Mouse (Mus musculus) spleen, postnatal 10 days (tissue): ENCODE results near the gene Pla2r1.

Source experiments
- DNase-seq, 2 experiments: peaks; one replicate each; pipeline ENCODE4 v3.0.0; 2021 to 2022; ENCODE audit warnings: low spot score in 2 of 2

Pla2r1 gene

DNA sequence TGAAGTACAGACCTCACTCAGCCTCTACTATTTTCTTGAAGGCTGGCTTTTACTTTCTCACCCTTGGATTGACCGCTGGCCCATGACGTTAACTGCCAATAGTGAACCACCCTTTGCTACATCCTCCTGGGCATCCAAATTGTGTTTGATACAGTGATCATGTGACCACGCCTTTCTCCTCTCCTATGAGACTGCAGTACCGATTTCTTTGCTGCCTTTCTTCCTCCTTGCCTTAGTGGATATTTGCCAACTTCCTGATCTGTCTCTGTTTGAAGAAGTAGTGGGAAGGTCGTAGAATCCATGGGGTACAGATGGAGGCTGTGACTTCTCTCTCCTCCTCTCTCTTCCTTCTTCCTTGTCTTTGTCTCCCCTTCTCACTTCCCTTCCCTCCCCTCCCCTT lies 147.7 kb downstream of the Pla2r1 start:
- DNase-seq: no peak

DNA sequence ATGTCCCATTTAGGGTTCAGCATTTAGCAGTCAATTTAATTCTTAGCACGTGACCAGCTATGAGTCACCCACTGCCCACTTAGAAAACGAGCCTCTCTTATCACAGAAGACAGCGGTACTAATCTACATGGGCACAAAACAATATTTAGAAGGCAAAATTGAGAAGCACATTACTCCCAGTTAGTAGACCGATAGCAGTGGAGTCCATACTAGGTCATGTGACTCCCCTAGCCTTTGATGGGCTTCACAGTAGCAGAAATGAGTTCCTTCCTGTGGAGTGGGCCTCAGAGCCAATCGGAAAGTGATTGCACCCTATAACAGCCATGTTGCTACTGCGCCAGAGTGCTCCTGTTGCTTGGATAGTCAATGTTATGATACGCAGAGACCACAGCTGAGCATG lies 148.3 kb downstream of the Pla2r1 start:
- no peak for DNase-seq

DNA sequence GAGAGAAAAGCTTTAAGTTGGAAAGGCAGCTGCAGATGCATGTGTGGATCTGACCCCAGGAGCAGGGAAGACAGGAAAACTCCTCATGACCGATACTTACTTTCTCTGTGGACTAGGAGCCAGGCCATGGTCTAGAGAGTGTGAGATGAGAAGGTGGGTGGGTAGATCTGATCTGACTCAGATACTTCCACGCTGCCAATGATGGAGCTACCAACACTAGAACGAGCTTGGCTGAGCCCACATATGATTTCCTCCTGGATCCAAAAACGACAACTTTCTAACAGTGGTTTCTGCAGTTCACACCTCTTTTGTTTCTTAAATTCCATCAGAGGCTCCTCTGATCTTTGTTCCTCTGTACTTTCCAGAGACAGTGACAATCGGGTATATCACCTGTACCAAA lies 151.4 kb downstream of the Pla2r1 start:
- no peak for DNase-seq

DNA sequence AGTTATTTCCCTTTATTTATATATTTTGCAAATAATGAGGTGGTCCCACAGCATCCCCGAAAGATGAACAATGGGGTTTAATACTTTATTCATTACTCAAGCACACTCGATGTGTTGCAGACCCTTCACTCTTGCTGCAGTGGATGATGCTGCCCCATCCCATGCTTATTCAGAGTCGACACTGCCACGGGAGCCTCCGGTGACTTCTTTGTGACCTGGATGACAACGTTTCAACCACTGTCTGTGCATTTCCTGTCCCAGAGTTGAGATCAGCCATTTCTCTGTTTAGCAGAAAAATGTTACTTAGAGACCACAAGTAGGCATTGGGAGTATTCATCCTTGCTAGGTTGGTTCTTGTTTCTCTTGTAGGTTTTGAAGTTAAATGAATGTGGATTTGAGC lies 159.3 kb downstream of the Pla2r1 start:
- no peak for DNase-seq

DNA sequence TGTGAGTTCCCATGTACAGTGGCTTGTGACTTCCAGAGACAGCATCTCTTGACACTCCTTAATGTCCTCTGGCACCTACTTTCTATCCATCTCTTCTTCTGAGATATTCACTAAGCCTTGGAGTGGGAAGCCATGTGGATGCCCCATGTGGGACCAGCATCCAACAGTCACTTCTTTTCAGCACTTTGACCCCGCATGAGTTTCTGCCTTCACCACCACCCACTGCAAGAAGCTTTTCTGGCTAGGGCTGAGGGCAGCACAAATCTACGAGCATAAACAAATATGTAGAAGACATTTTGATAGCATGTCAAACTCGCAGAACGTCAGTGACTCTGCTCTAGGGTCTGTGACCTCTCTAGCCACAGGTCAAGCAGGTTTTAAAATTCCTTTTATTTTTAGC lies 160.8 kb downstream of the Pla2r1 start:
- DNase-seq: no peak

DNA sequence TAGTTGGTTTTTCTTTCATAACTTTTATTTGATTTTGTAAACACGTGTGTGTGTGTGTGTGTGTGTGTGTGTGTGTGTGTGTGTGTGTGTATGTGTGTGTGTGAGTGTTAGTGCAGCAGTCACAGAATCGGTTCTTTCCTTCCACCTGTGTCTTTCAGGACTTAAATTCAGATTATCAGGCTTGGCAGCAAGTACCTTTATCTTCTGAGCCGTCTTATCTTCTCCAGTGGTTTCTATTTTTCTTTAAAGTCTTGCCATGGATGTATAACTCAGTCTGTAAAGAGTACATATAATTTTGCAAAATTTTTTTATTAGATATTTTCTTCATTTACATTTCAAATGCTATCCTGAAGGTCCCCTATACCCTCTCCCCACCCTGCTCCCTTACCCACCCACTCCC lies 165.7 kb downstream of the Pla2r1 start:
- DNase-seq: no peak

DNA sequence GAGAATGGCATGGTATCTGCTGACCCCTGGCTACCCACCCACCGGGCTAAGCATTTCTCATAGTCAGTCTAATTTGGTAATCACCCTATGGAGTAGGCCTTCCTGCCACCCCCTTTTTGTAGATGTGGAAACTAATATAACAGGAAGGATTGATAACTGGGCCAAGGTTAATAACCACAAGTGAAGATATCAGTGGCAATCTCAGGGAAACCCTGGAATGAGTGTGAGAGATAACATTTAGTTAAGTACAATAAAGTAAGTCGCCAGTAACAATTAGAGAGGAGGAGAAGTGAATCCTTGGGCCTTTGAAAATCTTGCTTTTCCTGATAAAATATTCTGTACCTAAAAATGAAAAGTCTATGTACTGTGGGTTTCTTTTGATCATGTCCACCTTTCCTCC lies 166.3 kb downstream of the Pla2r1 start:
- no peak for DNase-seq

DNA sequence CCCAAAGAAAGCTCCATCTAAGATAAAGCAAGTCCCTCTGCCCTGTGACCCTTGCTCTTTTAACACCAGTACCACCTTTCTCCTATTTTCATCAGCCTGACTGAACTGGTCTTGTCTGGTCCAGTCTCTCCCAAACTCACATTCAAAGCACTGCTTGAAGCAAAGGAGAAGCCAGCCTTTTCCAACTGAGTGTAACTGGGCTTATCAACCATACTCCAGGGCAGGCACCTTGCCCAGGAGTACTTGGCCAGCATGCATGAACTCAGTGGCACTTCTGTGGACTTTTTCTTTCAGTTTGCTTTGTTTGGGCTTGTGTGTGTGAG lies 168.4 kb downstream of the Pla2r1 start:
- DNase-seq: no peak

DNA sequence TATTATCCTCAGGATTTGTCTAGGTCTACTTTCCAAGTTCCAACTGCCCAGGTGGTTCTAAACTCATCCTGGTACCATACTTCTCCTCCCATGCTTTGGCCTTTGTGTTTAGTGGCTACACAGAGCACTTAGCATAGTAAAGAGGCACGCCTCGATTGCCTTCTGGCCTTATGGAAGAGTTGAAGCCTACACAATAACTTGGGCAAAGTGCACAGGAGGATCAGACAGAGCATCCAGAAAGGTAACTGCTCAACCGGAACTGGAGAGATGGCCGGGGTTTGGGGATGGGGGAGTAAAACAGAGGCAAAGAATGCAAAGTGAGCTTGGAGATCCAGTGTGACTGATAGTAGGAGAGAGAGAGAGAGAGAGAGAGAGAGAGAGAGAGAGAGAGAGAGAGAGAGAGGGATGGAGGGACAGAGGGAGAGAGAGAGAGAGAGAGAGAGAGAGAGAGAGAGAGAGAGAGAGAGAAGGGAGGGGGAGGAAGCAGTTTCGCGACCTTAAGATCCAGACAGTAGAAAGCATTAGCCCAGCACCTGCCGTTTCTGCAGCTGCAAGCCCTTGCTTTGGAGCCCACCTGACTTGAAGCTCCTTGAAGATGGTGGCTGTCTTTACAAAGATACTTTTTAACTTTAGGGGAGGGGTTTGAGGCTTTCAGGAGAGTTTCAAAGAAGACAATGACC lies 168.9 kb downstream of the Pla2r1 start:
- DNase-seq: no peak

DNA sequence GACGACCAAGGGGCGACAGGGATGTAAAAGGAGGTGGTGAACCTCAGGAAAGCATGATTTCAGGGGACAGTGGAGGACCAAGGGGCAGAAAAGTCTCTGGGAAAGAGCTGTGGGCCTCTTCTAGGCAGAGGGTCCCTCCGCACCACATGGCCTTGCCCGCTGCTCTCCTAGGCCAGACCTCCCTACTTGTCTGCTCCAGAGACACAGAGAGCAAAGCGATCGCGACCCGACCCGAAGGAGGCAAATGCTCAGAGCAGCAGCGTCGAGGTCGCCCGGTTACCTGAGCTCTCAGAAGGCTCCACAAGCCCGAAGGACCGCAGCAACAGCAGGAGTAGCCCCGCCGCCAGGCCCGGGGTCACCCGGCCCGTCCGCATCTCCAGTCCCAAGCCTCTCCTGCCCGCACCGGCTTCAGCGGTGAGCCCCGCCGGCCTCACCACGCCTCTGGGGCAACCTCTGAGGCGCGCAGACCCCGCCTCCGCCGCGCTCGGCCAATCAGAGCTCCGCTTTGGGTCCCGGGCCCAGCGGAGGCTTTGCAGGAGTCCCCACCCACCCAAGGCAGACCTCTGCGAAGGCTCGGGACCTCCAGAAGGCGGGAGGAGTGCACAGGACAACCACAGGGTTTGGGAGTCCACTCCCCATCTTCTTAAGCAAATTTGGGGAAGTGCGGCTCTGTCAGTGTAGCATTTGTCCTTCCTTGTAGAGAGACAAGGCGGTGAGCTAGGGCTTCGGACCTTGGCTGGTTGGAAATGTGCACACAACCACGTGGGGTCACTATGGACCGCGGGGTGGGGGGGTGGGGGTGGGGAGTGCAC lies 170.0 kb downstream of the Pla2r1 start, which contains the start of gene Ly75:
TSS of gene Ly75 (minus strand) at position 446 of the 812 bp plus-strand sequence.
- DNase-seq: peak; percentile 63 to 80

DNA sequence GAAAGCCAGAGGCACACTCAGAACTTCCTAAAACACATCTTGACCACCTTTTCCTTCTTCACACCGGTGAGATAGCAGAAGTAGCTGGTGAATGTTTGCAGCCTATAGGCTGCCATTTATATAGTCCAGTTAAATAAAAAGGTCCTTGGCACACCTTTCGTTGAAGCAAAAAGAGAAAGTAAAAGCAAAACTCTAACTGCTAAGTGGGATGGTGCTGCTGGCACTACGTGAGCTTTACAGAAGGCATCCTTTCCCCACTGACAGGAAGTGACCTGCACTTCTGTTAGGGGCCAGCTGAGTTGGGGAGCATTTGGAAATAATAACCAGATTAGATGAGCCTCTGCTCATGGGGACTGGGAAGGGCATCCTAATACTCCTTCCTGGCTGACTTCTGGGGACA lies 170.8 kb downstream of the Pla2r1 start:
- no peak for DNase-seq

DNA sequence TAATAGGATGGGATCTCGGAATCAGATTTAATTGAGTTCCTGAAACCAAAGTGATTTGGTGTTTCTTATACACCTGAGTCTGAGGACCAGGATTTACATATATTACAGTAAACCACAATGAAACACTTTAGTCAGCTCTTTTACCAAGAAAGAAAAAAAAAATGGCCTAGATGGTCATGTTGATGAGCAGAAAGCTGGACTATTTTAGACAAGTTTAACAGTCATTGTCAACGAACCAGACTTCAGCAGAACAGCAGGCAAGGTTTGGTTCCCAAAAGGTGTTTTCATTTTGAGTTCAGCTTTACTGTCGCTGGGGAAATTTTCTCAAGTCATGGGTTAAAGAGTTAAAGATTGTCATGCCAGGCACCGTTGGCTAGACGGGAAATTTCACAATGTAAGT lies 175.8 kb downstream of the Pla2r1 start:
- DNase-seq: no peak

DNA sequence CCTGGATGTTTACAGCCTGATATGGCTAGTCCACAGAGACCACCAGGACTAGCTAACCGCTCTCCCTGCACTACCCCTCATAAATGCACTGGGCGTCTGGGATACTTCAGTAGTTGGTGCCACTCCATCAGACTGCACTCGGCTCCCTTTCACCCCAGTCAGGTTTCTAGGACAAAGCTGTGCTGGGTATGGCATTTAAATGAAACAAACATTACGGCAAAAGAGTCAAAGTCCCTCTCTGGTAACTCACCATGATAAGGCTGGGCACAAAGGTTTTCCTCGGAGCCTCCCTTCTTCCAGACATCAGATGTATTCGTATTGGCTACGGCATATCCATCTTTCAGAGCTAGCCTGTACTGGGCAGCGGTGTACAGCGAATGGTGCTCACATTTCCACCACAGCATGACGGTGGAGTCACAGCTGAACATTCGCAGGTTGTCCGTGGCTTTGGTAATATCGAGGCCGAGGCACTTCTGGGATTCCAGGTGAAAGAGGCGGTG lies 177.4 kb downstream of the Pla2r1 start:
- DNase-seq: no peak

DNA sequence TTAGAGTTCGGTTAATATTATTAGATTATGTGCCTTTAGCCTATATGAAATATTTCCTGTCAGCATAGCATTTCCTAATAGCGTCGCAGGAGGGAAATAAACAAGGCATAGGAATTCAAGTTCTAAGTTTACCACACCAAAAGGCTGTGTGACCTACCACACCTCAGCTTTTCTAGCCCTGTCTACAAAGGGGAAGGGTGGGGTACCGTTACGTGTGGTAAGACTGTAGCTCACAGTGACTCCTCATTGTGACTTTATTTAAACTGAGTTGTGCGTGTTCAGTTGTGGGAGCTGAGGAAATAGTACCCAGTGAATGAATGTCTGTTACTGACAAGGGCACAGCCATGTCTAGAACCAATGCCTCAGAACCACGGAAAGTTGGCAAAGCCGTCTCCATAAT lies 178.0 kb downstream of the Pla2r1 start:
- no peak for DNase-seq

DNA sequence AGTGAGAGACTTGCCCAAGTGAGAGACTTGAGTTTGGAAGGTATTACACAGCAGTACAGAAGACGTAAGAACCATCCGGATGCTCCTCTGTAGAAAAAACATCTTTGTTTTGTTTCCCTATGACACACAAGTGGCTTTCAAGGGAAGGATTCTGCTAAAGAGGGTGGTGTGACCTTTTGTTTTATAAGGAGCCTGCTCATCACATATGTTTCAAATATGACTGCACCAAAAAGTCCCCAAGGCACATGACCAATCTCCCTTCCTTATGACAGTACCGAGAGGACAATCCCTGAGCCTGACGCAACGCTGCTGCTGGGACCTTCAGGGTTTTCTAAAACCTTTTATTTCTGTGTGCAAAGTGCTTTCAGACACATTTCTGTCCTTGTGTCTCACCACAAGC lies 182.9 kb downstream of the Pla2r1 start:
- DNase-seq: no peak

DNA sequence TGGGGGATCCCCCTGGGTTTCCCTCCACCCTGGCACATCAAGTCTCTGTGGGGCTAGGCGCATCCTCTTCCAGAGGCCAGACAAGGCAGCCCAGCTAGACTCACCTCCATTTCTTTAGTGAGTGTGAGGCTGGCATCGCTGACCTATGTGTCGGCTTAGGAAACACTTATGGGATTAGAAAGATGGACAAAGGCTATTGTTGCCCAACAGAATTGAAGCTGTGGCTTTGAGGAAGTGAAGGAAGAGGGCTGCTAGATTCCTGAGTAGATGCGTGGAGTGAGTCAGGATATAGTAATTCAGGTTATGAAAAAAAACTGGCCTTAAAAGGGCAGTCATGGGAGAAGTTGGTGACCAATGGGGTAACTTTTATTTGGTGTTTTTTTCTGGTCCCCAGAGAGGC lies 183.7 kb downstream of the Pla2r1 start:
- DNase-seq: no peak

DNA sequence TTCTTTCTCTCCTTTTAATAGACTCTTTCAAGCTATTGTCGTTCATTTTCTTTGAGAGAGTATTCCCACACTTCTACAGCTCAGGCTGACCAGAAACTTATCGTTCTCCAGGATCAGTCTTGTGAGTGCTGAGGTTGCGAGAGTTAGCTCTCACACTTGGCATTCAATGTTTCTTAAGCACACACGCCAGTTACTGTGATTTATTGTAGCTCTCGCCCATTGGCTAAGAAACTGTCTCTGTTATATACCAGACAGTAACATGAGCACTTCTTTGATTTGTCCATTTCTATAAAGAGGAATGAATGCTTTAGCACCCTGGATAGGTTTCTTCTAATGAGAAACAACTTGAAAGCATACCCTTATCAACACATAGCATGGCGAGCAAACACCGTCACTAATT lies 185.2 kb downstream of the Pla2r1 start:
- DNase-seq: no peak
